ENCODE assay signal across 20 mouse cellular contexts in genomic region chr5:113045511-113046273, GRCm38 (mm10). TPM values are rescaled to one million over a fixed set of nuclear protein-coding genes. Genes with fewer than 3 reads are reported as not detected.
DNase-seq lines count a peak whose midpoint lies in the region; ATAC-seq and TF ChIP-seq lines count a peak whose summit lies in the region.
"Had no signal": no experiment of that assay in that cellular context is flagged by ENCODE, and none has a peak within 500 bp of the region (broad histone marks: within the 10 kb centered on the region; RNA-seq: fewer than 3 reads in every experiment).

No protein-coding gene starts in this region.

- peak overlapping the region; percentile 50 for H3K27ac ChIP-seq in hindbrain, embryonic 10.5 days
- no peak overlapping the region for H3K27ac ChIP-seq in hindbrain, embryonic 14.5 days
- H3K27ac ChIP-seq in midbrain, postnatal 0 days (ENCODE audit: low read depth, low read length): peak overlapping the region; percentile 6; the same call in 1 of the 2 replicates
- H3K27ac ChIP-seq in midbrain, embryonic 11.5 days (ENCODE audit: low read depth, low read length): no peak overlapping the region
- H3K27ac ChIP-seq: embryonic facial prominence, embryonic 13.5 days; heart, embryonic 15.5 days had no signal

- no peak for ATAC-seq in hindbrain, embryonic 14.5 days (ENCODE audit: low FRiP score)
- peak; percentile 57; the same call in 1 of the 2 replicates for ATAC-seq in midbrain, postnatal 0 days (ENCODE audit: low FRiP score)
- no peak for ATAC-seq in midbrain, embryonic 11.5 days (ENCODE audit: low FRiP score)
- ATAC-seq: CD4-positive, CD25-positive, alpha-beta regulatory T cell, adult 4 months; intestine, postnatal 0 days; liver, postnatal 0 days; Patski had no signal

- no peak for DNase-seq in hindbrain, embryonic 10.5 days (ENCODE audit: low spot score)
- DNase-seq in hindbrain, embryonic 14.5 days (ENCODE audit: low spot score): no peak
- peak; percentile 70 for DNase-seq in midbrain, postnatal 0 days (ENCODE audit: low spot score)
- DNase-seq in midbrain, embryonic 11.5 days (ENCODE audit: low spot score, missing footprints): no peak
- peak; percentile 52 to 57 for DNase-seq in left cerebral cortex, postnatal 36 days (ENCODE audit: low spot score in 2 of 2)
- no peak for DNase-seq in B cell, adult 2 months
- DNase-seq in urinary bladder, postnatal 25 days (ENCODE audit: low spot score): no peak
- DNase-seq in urinary bladder, postnatal 36 days (ENCODE audit: low spot score in 2 of 2): no peak
- DNase-seq: cerebellum, adult 9-11 months; gastrocnemius, postnatal 25 days; liver, postnatal 0 days; spleen, adult 18-20 months had no signal

- H3K27me3 ChIP-seq in hindbrain, embryonic 10.5 days (ENCODE audit: insufficient read depth, poor library complexity, severe bottlenecking): no peaks in the 10 kb centered on the region
- H3K27me3 ChIP-seq in hindbrain, embryonic 14.5 days (ENCODE audit: control insufficient read depth, insufficient read depth, low read length): no peaks in the 10 kb centered on the region
- no peaks in the 10 kb centered on the region for H3K27me3 ChIP-seq in midbrain, postnatal 0 days (ENCODE audit: insufficient read depth, low read length)
- no peaks in the 10 kb centered on the region for H3K27me3 ChIP-seq in midbrain, embryonic 11.5 days (ENCODE audit: control insufficient read depth, insufficient read depth, low read length)
- H3K27me3 ChIP-seq: embryonic facial prominence, embryonic 13.5 days; heart, embryonic 15.5 days; Patski had no signal

- H3K9me3 ChIP-seq in hindbrain, embryonic 10.5 days: no peaks in the 10 kb centered on the region
- H3K9me3 ChIP-seq in hindbrain, embryonic 14.5 days (ENCODE audit: control insufficient read depth, low read length): no peaks in the 10 kb centered on the region
- no peaks in the 10 kb centered on the region for H3K9me3 ChIP-seq in midbrain, postnatal 0 days (ENCODE audit: low read length)
- H3K9me3 ChIP-seq in midbrain, embryonic 11.5 days (ENCODE audit: control insufficient read depth, low read length): no peaks in the 10 kb centered on the region
- H3K9me3 ChIP-seq: embryonic facial prominence, embryonic 13.5 days; heart, embryonic 15.5 days had no signal

- H3K9ac ChIP-seq in hindbrain, embryonic 14.5 days: no peak overlapping the region
- no peak overlapping the region for H3K9ac ChIP-seq in midbrain, postnatal 0 days (replicated peaks; ENCODE audit: low read length, poor library complexity, severe bottlenecking)
- H3K9ac ChIP-seq in midbrain, embryonic 11.5 days (ENCODE audit: low read length): no peak overlapping the region
- H3K9ac ChIP-seq: embryonic facial prominence, embryonic 13.5 days; heart, embryonic 15.5 days; liver, postnatal 0 days had no signal

- intact Hi-C loops in left cerebral cortex, postnatal 36 days (cut with DNase I): no loop called here

- no peak for TF ChIP-seq CTCF in midbrain, postnatal 0 days (IDR thresholded peaks at IDR 0.05)

- no peaks in the 10 kb centered on the region for H3K36me3 ChIP-seq in hindbrain, embryonic 10.5 days
- H3K36me3 ChIP-seq in hindbrain, embryonic 14.5 days (replicated peaks; ENCODE audit: control insufficient read depth, insufficient read depth): no peaks in the 10 kb centered on the region
- no peaks in the 10 kb centered on the region for H3K36me3 ChIP-seq in midbrain, postnatal 0 days (ENCODE audit: insufficient read depth, low read length)
- no peaks in the 10 kb centered on the region for H3K36me3 ChIP-seq in midbrain, embryonic 11.5 days (ENCODE audit: control insufficient read depth, insufficient read depth, low read length)
- H3K36me3 ChIP-seq: embryonic facial prominence, embryonic 13.5 days; heart, embryonic 15.5 days had no signal

- H3K4me1 ChIP-seq in hindbrain, embryonic 10.5 days (replicated peaks): peaks cover 46% of the 10 kb centered on the region
- peaks cover 21% of the 10 kb centered on the region; the same call in 1 of the 2 replicates for H3K4me1 ChIP-seq in hindbrain, embryonic 14.5 days (replicated peaks; ENCODE audit: control insufficient read depth, insufficient read depth, low read length)
- peaks cover 3% of the 10 kb centered on the region; the same call in 1 of the 2 replicates for H3K4me1 ChIP-seq in midbrain, postnatal 0 days (ENCODE audit: insufficient read depth, low read length)
- H3K4me1 ChIP-seq in midbrain, embryonic 11.5 days (ENCODE audit: control insufficient read depth, insufficient read depth, low read length): peaks cover 14% of the 10 kb centered on the region

- no peak overlapping the region for H3K4me3 ChIP-seq in hindbrain, embryonic 10.5 days
- no peak overlapping the region for H3K4me3 ChIP-seq in hindbrain, embryonic 14.5 days (replicated peaks; ENCODE audit: low read length)
- H3K4me3 ChIP-seq in midbrain, postnatal 0 days (ENCODE audit: low read depth, low read length): no peak overlapping the region
- H3K4me3 ChIP-seq in midbrain, embryonic 11.5 days (ENCODE audit: low read depth, low read length): no peak overlapping the region
- H3K4me3 ChIP-seq: embryonic facial prominence, embryonic 13.5 days; heart, embryonic 15.5 days had no signal

- H3K4me2 ChIP-seq in hindbrain, embryonic 14.5 days (replicated peaks): no peak overlapping the region
- H3K4me2 ChIP-seq in midbrain, postnatal 0 days (ENCODE audit: low read depth, low read length, poor library complexity, severe bottlenecking): no peak overlapping the region
- H3K4me2 ChIP-seq in midbrain, embryonic 11.5 days: no peak overlapping the region
- H3K4me2 ChIP-seq: embryonic facial prominence, embryonic 13.5 days; heart, embryonic 15.5 days had no signal

- 88% methylated on average over 10 of the region's 10 CpGs for WGBS in hindbrain, embryonic 10.5 days
- WGBS in hindbrain, embryonic 14.5 days: 81% methylated on average over 10 of the region's 10 CpGs
- WGBS in midbrain, postnatal 0 days: 79% methylated on average over 10 of the region's 10 CpGs
- WGBS in midbrain, embryonic 11.5 days: 90% methylated on average over 10 of the region's 10 CpGs

RNA-seq across cellular contexts. Expression of gene Crybb2, which starts 24.2 kb away (rescaled TPM):
- polyA plus RNA-seq in hindbrain, embryonic 10.5 days (2016; fragmentation: Nextera tagmentation; extraction: Ambion mirVana): not detected in 2 replicates
- not detected in 2 replicates for polyA plus RNA-seq in hindbrain, embryonic 14.5 days (2014; fragmentation: Nextera tagmentation; extraction: Ambion mirVana)
- not detected in 2 replicates for total RNA-seq in midbrain, postnatal 0 days (2014; rRNA removed)
- not detected in 2 replicates for polyA plus RNA-seq in midbrain, postnatal 0 days (2015; fragmentation: Nextera tagmentation; extraction: Ambion mirVana)
- polyA plus RNA-seq in midbrain, embryonic 11.5 days (2014; fragmentation: Nextera tagmentation; extraction: Ambion mirVana): not detected in 2 replicates
- not detected for total RNA-seq in left cerebral cortex, postnatal 36 days (2021)
- total RNA-seq: adrenal gland, postnatal 4 days; gastrocnemius, postnatal 25 days; layer of hippocampus, postnatal 36 days; monocyte, adult 5-6 weeks had no signal
- polyA plus RNA-seq: CD4-positive, CD25-positive, alpha-beta regulatory T cell, adult 4 months; embryonic facial prominence, embryonic 13.5 days; heart, embryonic 15.5 days; intestine, postnatal 0 days; liver, postnatal 0 days; Patski had no signal

RNA-seq across cellular contexts. Expression of gene Grk3, which starts 30.1 kb away (rescaled TPM):
- polyA plus RNA-seq in hindbrain, embryonic 10.5 days (2016; fragmentation: Nextera tagmentation; extraction: Ambion mirVana): 6.0 and 6.6 TPM in 2 replicates
- polyA plus RNA-seq in hindbrain, embryonic 14.5 days (2014; fragmentation: Nextera tagmentation; extraction: Ambion mirVana): 18.5 and 21.2 TPM in 2 replicates
- 48.4 and 73.0 TPM in 2 replicates for total RNA-seq in midbrain, postnatal 0 days (2014; rRNA removed)
- polyA plus RNA-seq in midbrain, postnatal 0 days (2015; fragmentation: Nextera tagmentation; extraction: Ambion mirVana): 15.2 and 21.1 TPM in 2 replicates
- 4.2 and 4.6 TPM in 2 replicates for polyA plus RNA-seq in midbrain, embryonic 11.5 days (2014; fragmentation: Nextera tagmentation; extraction: Ambion mirVana)
- total RNA-seq in left cerebral cortex, postnatal 36 days (2021): 10 to 100 TPM; 60.6 to 91.1 TPM
- polyA plus RNA-seq: Patski had no signal

RNA-seq across cellular contexts. Expression of gene Crybb3, which starts 35.7 kb away (rescaled TPM):
- polyA plus RNA-seq in hindbrain, embryonic 10.5 days (2016; fragmentation: Nextera tagmentation; extraction: Ambion mirVana): 0.25 and 0.50 TPM in 2 replicates
- 0.57 and 0.99 TPM in 2 replicates for polyA plus RNA-seq in hindbrain, embryonic 14.5 days (2014; fragmentation: Nextera tagmentation; extraction: Ambion mirVana)
- 1.4 and 3.0 TPM in 2 replicates for total RNA-seq in midbrain, postnatal 0 days (2014; rRNA removed)
- polyA plus RNA-seq in midbrain, postnatal 0 days (2015; fragmentation: Nextera tagmentation; extraction: Ambion mirVana): 2.2 and 3.1 TPM in 2 replicates
- polyA plus RNA-seq in midbrain, embryonic 11.5 days (2014; fragmentation: Nextera tagmentation; extraction: Ambion mirVana): 0.18 TPM in 1 of 2 replicates, not detected in the other
- 1 to 10 TPM; 1.1 to 2.4 TPM for total RNA-seq in left cerebral cortex, postnatal 36 days (2021)
- total RNA-seq: monocyte, adult 5-6 weeks had no signal
- polyA plus RNA-seq: CD4-positive, CD25-positive, alpha-beta regulatory T cell, adult 4 months had no signal

Comparison
In these comparisons a context has a peak if more than half of its experiments do, and no peak if none do; other contexts are left out.
1. DNase-seq: peak in midbrain, postnatal 0 days (single experiment) and left cerebral cortex, postnatal 36 days (2 of 2); none in hindbrain, embryonic 10.5 days (single experiment), hindbrain, embryonic 14.5 days (single experiment), midbrain, embryonic 11.5 days (single experiment), B cell, adult 2 months (0 of 2), urinary bladder, postnatal 25 days (single experiment) and urinary bladder, postnatal 36 days (0 of 2).
2. H3K27ac ChIP-seq: peak in hindbrain, embryonic 10.5 days (single experiment) and midbrain, postnatal 0 days (single experiment); none in hindbrain, embryonic 14.5 days (single experiment) and midbrain, embryonic 11.5 days (single experiment).